Mouse (Mus musculus) heart, embryonic 11.5 days (tissue): ENCODE results near the gene Gm5849. TPM values are rescaled to one million over a fixed set of nuclear protein-coding genes. Genes with fewer than 3 reads are reported as not detected.
"Not testable (repeated sequence)": the region's sequence is repeated elsewhere in the genome, so short reads cannot be mapped to it uniquely, and the experiment has no call there.

ENCODE experiments used
- ATAC-seq: fragments of 200-750 bp; cut with Nextera tagmentation; replicated peaks from 2 replicates; pipeline ENCODE4 v1.8.0; 2017; ENCODE audit warnings: moderate library complexity; ENCODE audit not compliant: insufficient number of reproducible peaks, low FRiP score, low TSS enrichment
- H3K27ac ChIP-seq: fragments of 300-500 bp; sonication (generic); 2 replicates; pipeline ENCODE4 v1.5.1; 2014; ENCODE audit warnings: mild to moderate bottlenecking, low read depth, low read length
- H3K27me3 ChIP-seq: fragments of 300-500 bp; sonication (generic); 2 replicates; pipeline ENCODE4 v1.6.1; 2014; ENCODE audit warnings: mild to moderate bottlenecking, low read length, mixed read lengths; ENCODE audit not compliant: control insufficient read depth, insufficient read depth
- H3K36me3 ChIP-seq: fragments of 300-500 bp; sonication (generic); 2 replicates; pipeline ENCODE4 v1.6.1; 2014; ENCODE audit warnings: mild to moderate bottlenecking, low read length, moderate library complexity, mixed read lengths; ENCODE audit not compliant: control insufficient read depth, insufficient read depth
- H3K4me1 ChIP-seq: fragments of 300-500 bp; sonication (generic); 2 replicates; pipeline ENCODE4 v1.6.1; 2014; ENCODE audit warnings: low read length; ENCODE audit not compliant: control insufficient read depth, insufficient read depth
- H3K4me2 ChIP-seq: fragments of 300-500 bp; sonication (generic); 2 replicates; pipeline ENCODE4 v1.6.1; 2014; ENCODE audit warnings: mild to moderate bottlenecking, moderate library complexity
- H3K4me3 ChIP-seq: fragments of 300-500 bp; sonication (generic); 2 replicates; pipeline ENCODE4 v1.5.1; 2014; ENCODE audit warnings: low read depth, low read length
- H3K9ac ChIP-seq: fragments of 300-500 bp; sonication (generic); 2 replicates; pipeline ENCODE4 v1.6.1; 2014; ENCODE audit warnings: mild to moderate bottlenecking, low read depth, low read length, moderate library complexity
- H3K9me3 ChIP-seq: fragments of 300-500 bp; sonication (generic); replicated peaks from 2 replicates; pipeline ENCODE4 v1.6.1; 2016; ENCODE audit warnings: low read length; ENCODE audit not compliant: control insufficient read depth
- WGBS: fragments of 180-500 bp; shearing (Covaris S2); extraction: QIAGEN DNeasy Blood & Tissue Kit; methylation state at CpG from one replicate; pipeline ENCODE4 v1.1.7; 2014; ENCODE audit not compliant: insufficient replicate concordance; 5-methylcytosine and 5-hydroxymethylcytosine counted together
- polyA plus RNA-seq: library from polyadenylated mRNA; unstranded; fragments of >200 nt; fragmentation: Nextera tagmentation; extraction: Ambion mirVana; gene quantifications from 2 replicates; pipeline ENCODE4 v1.2.1, GENCODE M21; 2014

Gm5849 gene
- not detected in 2 replicates for polyA plus RNA-seq

- ATAC-seq, H3K27ac ChIP-seq, H3K36me3 ChIP-seq, H3K4me2 ChIP-seq, H3K4me1 ChIP-seq, H3K4me3 ChIP-seq, H3K27me3 ChIP-seq, H3K9ac ChIP-seq, H3K9me3 ChIP-seq: not testable (repeated sequence)
- 86% methylated on average over 1 of the region's 1 CpGs for WGBS
Observed at GRCm38 (mm10) chr3:90777776-90778175, at the start of gene Gm5849. TSS of gene Gm5849 (minus strand) at chr3:90777876.

GRCm38 (mm10) chr3:90749658-90750057, 28.0 kb downstream of the Gm5849 start:
- no peak overlapping the region for H3K27ac ChIP-seq
- no peaks in the 10 kb centered on the region for H3K27me3 ChIP-seq
- WGBS = 84% methylated on average over 1 of the region's 1 CpGs
- H3K36me3 ChIP-seq = no peaks in the 10 kb centered on the region
- no peak overlapping the region for H3K9ac ChIP-seq
- H3K9me3 ChIP-seq = no peaks in the 10 kb centered on the region
- ATAC-seq = no peak
- no peak overlapping the region for H3K4me3 ChIP-seq
- H3K4me2 ChIP-seq = no peak overlapping the region
- no peaks in the 10 kb centered on the region for H3K4me1 ChIP-seq

- Histone ChIP-seq H3K4me3 (no peak within 1 kb of the TSS), H3K27ac (no peak within 1 kb of the TSS), H3K36me3 (no peaks in the 10 kb centered on the region), H3K27me3 (no peaks in the 10 kb centered on the region), H3K4me1 (no peaks in the 10 kb centered on the region), H3K9me3 (no peaks in the 10 kb centered on the region), H3K4me2 (no peak within 1 kb of the TSS), H3K9ac (no peak within 1 kb of the TSS)
- ATAC-seq = no peak
- 76% methylated on average over 3 of the region's 3 CpGs for WGBS
Observed at GRCm38 (mm10) chr3:90726606-90727005, 51.1 kb downstream of the Gm5849 start, which contains the start of gene Pglyrp4. TSS of gene Pglyrp4 (plus strand) at chr3:90726906.

Other genes starting within 250 kb of the Gm5849 start
- 26.9 and 28.4 TPM in 2 replicates for gene S100a16, start 240.6 kb downstream of the Gm5849 start, polyA plus RNA-seq
- 0.24 TPM in 1 of 2 replicates, not detected in the other for gene S100a3, start 217.3 kb downstream of the Gm5849 start, polyA plus RNA-seq
- not detected in 2 replicates for gene S100a2, start 187.6 kb downstream of the Gm5849 start, polyA plus RNA-seq
- not detected in 2 replicates for gene Gm42674, start 176.0 kb downstream of the Gm5849 start, polyA plus RNA-seq
- gene S100a4, start 174.1 kb downstream of the Gm5849 start, polyA plus RNA-seq = 3.4 and 3.5 TPM in 2 replicates
- gene S100a5, start 169.4 kb downstream of the Gm5849 start, polyA plus RNA-seq = not detected in 2 replicates
- gene S100a6, start 165.0 kb downstream of the Gm5849 start, polyA plus RNA-seq = 43.6 and 44.5 TPM in 2 replicates
- not detected in 2 replicates for gene S100a7a, start 123.9 kb downstream of the Gm5849 start, polyA plus RNA-seq
- 1.9 and 5.2 TPM in 2 replicates for gene S100a8, start 108.9 kb downstream of the Gm5849 start, polyA plus RNA-seq
- gene S100a9, start 82.2 kb downstream of the Gm5849 start, polyA plus RNA-seq = 1.3 and 6.2 TPM in 2 replicates
- gene Pglyrp4, start 51.0 kb downstream of the Gm5849 start, polyA plus RNA-seq = not detected in 2 replicates